Mouse (Mus musculus) gastrocnemius, adult 8-10 months (tissue): ENCODE measurements at regions not wholly inside any gene's neighbourhood (a gene's known extent, or its start where the extent isn't known, plus 50 kb on each side); places are given as distances from the start of the nearest gene placed in this dataset.

Experiments
- DNase-seq, 2 experiments: peaks; one replicate each; pipeline ENCODE4 v3.0.0; 2022; ENCODE audit warnings: low spot score in 2 of 2

DNA sequence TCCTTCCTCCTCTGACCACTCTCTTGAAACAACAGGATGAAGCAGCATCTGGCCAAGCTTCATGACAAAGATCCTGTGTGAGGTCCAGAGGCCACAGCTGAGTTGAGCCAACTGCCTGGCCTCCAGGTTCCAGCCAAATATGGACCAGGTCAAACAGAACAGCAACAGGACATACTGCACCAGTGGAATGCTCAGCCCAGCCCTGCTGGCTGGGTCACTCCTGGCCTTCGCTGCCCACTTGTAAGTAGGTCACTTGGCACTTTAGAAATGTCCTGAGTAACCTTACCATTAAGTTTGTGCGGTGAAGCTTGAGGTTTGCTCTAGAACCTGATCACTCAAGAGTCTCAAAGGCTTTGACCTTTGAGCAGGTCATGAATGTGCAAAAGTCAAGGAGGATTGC is 96.9 kb downstream of the Snx19 start:
- peak; percentile 20 to 41 for DNase-seq

DNA sequence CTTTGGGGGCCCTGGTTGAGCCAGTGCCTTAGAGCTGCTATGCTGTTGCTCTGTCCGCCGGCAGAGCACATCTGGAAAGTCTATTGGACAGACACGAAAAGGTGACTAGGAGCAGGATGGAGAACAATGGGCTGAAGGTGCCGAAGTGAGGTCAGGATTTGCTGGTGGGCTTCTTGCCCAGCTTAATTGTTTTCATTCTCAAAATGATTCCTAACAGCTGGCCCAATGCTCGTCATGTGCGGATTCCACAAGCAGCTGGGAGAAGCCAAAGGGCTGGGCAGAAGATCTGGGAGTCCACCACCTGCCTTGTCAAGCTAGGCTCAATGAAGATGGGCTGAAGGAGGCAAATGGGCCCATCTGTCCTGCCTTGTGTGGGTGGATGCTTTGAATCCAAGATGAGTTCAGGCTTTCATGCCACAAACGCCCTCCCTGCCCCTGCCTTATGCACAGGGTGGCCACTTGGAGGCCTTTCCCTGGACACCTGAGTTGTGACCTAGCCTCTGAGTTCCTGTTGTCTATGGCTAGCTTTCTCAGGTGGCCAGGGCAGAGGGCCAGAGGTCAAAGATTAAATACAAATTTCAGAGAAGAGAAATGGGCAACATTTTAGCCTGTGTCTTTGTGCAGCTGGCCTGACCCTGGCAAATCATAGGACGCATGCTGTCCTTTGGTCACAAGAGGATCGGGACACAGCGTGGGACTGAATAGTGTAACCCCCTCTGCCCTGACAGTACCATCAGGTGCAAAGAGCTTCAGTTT is 95.9 kb downstream of the Snx19 start:
- peak in 1 of 2 experiments; percentile 12 for DNase-seq

DNA sequence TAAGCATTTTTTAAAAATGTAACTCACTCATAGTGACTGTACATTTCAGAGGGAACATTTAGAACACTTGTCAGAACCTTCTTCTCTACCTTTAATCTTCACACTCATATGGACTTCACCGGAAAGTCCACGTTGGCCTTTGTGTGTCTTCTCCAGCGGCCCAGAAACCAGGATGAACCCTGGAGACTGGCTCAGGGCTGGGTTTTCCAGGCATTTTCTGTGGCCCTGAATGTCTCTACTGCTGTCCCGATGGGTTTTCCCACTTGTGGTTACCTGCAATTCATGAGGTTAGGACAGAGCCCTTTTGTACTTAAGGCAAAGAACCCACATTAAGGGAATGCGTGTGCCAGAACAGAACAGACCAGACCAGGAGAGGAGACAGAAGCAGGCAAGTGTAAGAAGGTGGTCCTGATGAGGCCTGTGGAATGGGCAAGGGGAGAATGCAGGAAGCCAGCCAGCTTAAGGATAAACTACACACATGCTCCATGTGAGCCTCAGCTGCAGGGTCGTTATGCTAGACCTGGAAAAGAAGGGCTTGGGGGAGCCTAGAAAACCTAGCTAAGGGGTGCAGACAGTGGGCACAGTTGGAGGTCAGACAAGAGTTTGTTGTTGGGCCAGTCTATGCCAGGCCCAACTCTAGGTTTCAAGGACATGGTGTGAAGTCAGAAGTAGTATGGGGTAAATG is 94.8 kb downstream of the Snx19 start:
- no peak for DNase-seq

DNA sequence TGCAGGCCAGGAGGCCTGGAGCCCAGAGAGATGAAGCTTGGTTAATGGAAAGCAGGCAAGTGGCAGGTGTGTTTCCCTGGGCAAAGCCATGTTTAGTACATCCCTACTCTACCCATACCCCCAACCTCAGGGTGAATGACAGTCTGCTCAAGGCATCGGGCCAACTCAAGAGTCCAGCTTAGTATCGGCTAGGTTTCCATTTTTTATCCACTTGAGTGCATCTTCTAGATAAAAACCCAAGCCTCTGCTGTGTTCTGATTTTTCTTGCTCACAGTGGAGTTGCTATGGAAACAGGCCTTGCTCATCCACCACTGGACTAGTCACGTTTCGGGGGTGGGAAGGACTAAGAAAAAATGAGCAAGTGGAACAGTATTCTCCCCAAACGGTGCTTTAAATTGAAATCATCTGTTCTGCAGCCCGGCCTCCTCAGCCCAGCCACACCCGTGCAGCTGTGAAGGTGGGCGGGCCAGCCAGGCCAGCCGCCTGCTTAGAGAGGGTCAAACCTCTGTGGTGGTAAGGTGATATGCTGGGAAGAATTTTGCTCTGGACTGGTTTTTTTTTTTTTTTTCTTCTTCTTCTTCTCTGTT is 94.0 kb downstream of the Snx19 start:
- DNase-seq: peak; percentile 20 to 43

DNA sequence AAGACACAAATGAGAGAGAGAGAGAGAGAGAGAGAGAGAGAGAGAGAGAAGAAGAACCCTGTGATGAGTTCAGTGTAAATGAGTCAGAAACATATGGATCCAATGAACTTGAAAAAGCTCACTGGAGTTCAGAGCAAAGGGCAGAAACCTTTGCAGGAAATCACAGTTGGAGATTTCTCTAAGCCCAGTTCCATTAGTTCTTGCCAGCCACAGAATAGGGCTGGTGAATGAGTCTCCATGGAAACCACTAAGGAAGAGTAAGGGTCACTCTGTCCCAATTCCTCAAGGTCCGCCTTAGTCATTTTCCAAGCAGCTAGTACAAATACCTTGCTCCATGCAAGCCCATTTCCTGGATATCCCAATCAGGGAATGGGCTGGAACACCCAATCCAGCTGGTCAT is 93.2 kb downstream of the Snx19 start:
- no peak for DNase-seq

DNA sequence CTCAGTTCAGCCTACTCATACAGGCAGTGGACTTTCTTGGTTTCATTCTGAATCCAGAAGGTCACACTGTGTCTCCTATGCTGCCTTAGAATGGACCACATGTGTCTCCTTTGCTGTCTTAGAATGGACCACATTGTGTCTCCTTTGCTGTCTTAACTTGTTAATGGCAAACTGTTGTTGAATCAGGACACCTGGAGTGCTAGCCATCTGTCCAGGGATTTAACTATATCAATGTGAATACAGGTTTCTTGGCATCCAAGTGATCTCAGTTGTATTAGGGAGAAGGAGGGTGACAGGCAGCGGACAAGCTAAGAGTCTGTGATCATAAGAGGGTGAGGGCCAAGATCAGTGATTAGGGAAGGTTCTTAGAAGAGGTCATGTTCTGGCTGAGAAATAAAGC is 92.3 kb downstream of the Snx19 start:
- DNase-seq: no peak
